Mouse (Mus musculus) heart, adult 2 months (tissue): ENCODE data around the gene Adam19. TPM values are rescaled to one million over a fixed set of nuclear protein-coding genes. Genes with fewer than 3 reads are reported as not detected.

Experiments
- DNase-seq, 2 experiments: peaks; one replicate each; pipeline ENCODE4 v3.0.0; 2021
- H3K27ac ChIP-seq: fragments of 200-600 bp; 2 replicates; pipeline ENCODE4 v1.8.1; 2022
- H3K27me3 ChIP-seq: fragments of 200-500 bp; 2 replicates; pipeline ENCODE4 v1.6.1; 2012; ENCODE audit warnings: mild to moderate bottlenecking, low read length, inconsistent platforms, mixed read lengths; ENCODE audit not compliant: control insufficient read depth, insufficient read depth
- H3K36me3 ChIP-seq: fragments of 200-500 bp; 2 replicates; pipeline ENCODE4 v1.6.1; 2012; ENCODE audit warnings: low read length, inconsistent platforms; ENCODE audit not compliant: control insufficient read depth, insufficient read depth
- H3K4me1 ChIP-seq: fragments of 200-500 bp; 2 replicates; pipeline ENCODE4 v1.6.1; 2011; ENCODE audit warnings: low read length; ENCODE audit not compliant: control insufficient read depth, insufficient read depth
- H3K4me3 ChIP-seq: fragments of 200-600 bp; 2 replicates; pipeline ENCODE4 v1.8.1; 2022
- H3K79me2 ChIP-seq: fragments of 200-500 bp; replicated peaks from 2 replicates; pipeline ENCODE4 v1.6.1; 2012; ENCODE audit warnings: mild to moderate bottlenecking, inconsistent platforms, low read length, moderate library complexity, mixed read lengths; ENCODE audit not compliant: control insufficient read depth, insufficient read depth
- H3K9ac ChIP-seq: fragments of 200-500 bp; 2 replicates; pipeline ENCODE4 v1.6.1; 2012; ENCODE audit warnings: low read depth, mild to moderate bottlenecking, control low read depth, inconsistent platforms, low read length, mixed read lengths
- CTCF ChIP-seq: fragments of 200-600 bp; IDR thresholded peaks from 2 replicates; pipeline ENCODE4 v1.8.1; 2022; ENCODE audit warnings: antibody characterized with exemption, mild to moderate bottlenecking, moderate library complexity
- EP300 ChIP-seq: fragments of 200-500 bp; IDR thresholded peaks from 2 replicates; pipeline ENCODE4 v1.6.1; 2011; ENCODE audit warnings: low read depth, low read length, control low read depth; ENCODE audit not compliant: insufficient read depth
- POLR2A ChIP-seq: fragments of 200-500 bp; IDR thresholded peaks from 2 replicates; pipeline ENCODE4 v1.6.1; 2011; ENCODE audit warnings: mild to moderate bottlenecking, low read depth, low read length, control low read depth; ENCODE audit not compliant: insufficient read depth
- WGBS: fragments of 180-500 bp; shearing (Covaris S2); methylation state at CpG from one replicate; pipeline ENCODE4 v1.1.7; 2018; 5-methylcytosine and 5-hydroxymethylcytosine counted together
- intact Hi-C: fragments of 180-260 bp; cut with DNase I; formaldehyde crosslinking; loops from one replicate; pipeline ENCODE4 v1.15.1; 2025
- polyA plus RNA-seq: library from polyadenylated mRNA; depleted of rRNA; stranded (reverse); fragments of >200 nt; gene quantifications from 2 replicates; pipeline ENCODE4 v1.2.3, GENCODE M21; 2012
- total RNA-seq, 2 experiments: library from RNA; stranded (reverse); gene quantifications; 2 replicates each; pipeline ENCODE4 v1.2.3; 2021

Adam19 gene
- total and polyA plus RNA-seq, 3 experiments, result 17.7 to 63.9 (median 21.9) TPM

DNA sequence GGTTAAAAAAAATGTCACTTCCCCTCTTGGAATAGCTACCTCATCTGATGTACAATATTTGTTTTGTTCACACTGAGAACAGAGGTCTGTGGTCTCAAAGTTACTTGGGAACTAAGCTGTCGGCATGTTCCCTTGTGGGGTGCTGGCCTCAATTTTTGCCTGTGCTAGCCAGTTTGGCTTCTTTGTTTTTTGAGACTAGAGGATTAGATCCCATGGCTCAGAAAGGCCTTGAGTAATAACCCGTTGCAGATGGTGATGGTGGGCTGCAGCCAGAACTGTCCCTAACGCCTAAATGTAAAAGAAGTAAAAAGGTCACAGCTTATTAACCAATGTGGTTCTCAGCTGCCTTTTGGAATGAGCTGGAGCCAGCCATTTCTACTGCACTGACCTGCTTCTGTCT is 57.4 kb downstream of the Adam19 start:
- Histone ChIP-seq H3K27me3 (no peaks in the 10 kb centered on the region), H3K27ac (peak overlapping the region; percentile 83), H3K4me3 (no peak overlapping the region), H3K4me1 (peaks cover 17% of the 10 kb centered on the region), H3K9ac (no peak overlapping the region), H3K79me2 (no peaks in the 10 kb centered on the region), H3K36me3 (peaks cover 9% of the 10 kb centered on the region)
- WGBS, result 74% methylated on average over 3 of the region's 3 CpGs
- DNase-seq, result peak in 1 of 2 experiments; percentile 62
- no peak for TF ChIP-seq CTCF
- no peak for TF ChIP-seq POLR2A
- no peak for TF ChIP-seq EP300
- intact Hi-C loops, result no loop called here

DNA sequence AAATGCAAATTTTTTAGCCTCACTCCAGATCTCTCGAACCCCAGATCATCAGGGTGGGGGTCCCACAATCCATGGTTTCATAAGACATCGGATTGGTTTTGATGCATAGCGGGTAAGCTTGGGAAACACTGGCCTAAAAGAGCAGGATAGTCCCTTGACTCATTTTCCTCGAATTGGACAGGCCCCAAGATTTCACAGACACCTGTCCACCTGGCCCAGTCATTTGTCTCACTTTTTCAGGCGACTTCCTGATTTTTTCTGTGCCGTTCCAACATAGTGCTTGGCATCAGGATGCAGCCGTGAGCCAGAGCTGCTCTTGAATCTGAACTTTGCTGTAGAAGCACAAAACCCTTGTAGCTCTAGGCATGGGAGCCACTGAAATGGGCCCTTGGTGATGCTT is 58.4 kb downstream of the Adam19 start:
- no peak for TF ChIP-seq POLR2A
- no peak for TF ChIP-seq EP300
- no peak for TF ChIP-seq CTCF
- H3K36me3 ChIP-seq, result peaks cover 17% of the 10 kb centered on the region
- H3K79me2 ChIP-seq, result no peaks in the 10 kb centered on the region
- intact Hi-C loops, result no loop called here
- no peak overlapping the region for H3K9ac ChIP-seq
- H3K27ac ChIP-seq, result no peak overlapping the region
- WGBS, result 82% methylated on average over 7 of the region's 7 CpGs
- no peaks in the 10 kb centered on the region for H3K27me3 ChIP-seq
- DNase-seq, result no peak
- H3K4me1 ChIP-seq, result peaks cover 16% of the 10 kb centered on the region
- H3K4me3 ChIP-seq, result no peak overlapping the region

DNA sequence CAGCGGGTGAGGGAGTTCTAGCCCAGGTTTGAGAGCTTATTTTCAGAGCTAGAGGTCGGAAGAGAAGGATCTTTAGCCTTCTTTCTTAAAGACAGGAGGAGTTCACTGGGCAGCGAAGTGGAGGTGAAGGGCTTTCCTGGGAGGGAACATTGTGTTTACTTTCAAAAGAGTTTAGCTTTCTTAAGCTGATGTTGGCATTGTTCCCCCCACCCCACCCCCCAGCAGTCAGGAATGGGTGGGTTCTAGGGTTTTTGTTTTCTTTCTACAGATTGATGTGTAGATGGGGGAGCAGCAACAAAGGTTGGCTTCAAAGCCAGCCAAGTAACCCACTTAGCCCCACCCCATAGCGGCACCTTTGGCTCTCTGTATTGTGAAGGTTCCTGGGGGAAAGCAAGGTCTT is 59.2 kb downstream of the Adam19 start:
- Histone ChIP-seq H3K4me3 (no peak overlapping the region), H3K9ac (no peak overlapping the region), H3K79me2 (no peaks in the 10 kb centered on the region), H3K27me3 (no peaks in the 10 kb centered on the region), H3K4me1 (peaks cover 14% of the 10 kb centered on the region), H3K36me3 (peaks cover 15% of the 10 kb centered on the region), H3K27ac (no peak overlapping the region)
- 80% methylated on average over 4 of the region's 4 CpGs for WGBS
- TF ChIP-seq EP300 (no peak), POLR2A (no peak), CTCF (no peak)
- intact Hi-C loops, result no loop called here
- DNase-seq, result no peak

- Histone ChIP-seq H3K4me3 (no peak overlapping the region), H3K27ac (no peak overlapping the region), H3K9ac (no peak overlapping the region), H3K36me3 (peaks cover 15% of the 10 kb centered on the region), H3K27me3 (no peaks in the 10 kb centered on the region), H3K4me1 (peaks cover 12% of the 10 kb centered on the region), H3K79me2 (no peaks in the 10 kb centered on the region)
- 43% methylated on average over 9 of the region's 9 CpGs for WGBS
- TF ChIP-seq CTCF, result no peak
- no peak for TF ChIP-seq EP300
- TF ChIP-seq POLR2A, result no peak
- DNase-seq, result no peak
- intact Hi-C loops, result no loop called here
These were observed 59.8 kb downstream of the Adam19 start for GRCm38 (mm10) chr11:46115411-46116173.

DNA sequence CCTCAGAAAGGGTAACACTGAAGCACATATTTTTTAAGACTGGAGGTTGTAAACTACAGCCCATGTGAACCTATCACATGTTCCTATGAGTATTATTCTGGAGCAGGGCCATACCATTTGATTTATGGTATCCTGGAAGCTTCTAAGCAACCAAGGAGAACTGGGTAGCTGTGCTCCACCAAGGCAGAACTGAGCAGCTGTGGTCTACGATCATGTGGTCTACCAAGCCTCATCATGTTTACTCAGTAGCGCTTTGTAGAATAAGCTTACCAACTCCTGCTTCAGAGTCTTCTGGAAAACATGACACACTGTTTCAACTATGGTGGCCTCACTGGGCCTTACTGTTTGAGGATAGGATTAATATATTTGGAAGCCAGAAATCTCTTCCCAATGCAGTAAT is 60.7 kb downstream of the Adam19 start:
- H3K4me3 ChIP-seq, result no peak overlapping the region
- no peak overlapping the region for H3K9ac ChIP-seq
- peaks cover 9% of the 10 kb centered on the region for H3K4me1 ChIP-seq
- H3K27me3 ChIP-seq, result no peaks in the 10 kb centered on the region
- H3K79me2 ChIP-seq, result no peaks in the 10 kb centered on the region
- H3K36me3 ChIP-seq, result peaks cover 15% of the 10 kb centered on the region
- intact Hi-C loops, result no loop called here
- TF ChIP-seq POLR2A, result no peak
- TF ChIP-seq EP300, result no peak
- no peak for TF ChIP-seq CTCF
- no peak overlapping the region; the same call in 1 of the 2 replicates for H3K27ac ChIP-seq
- 79% methylated on average over 2 of the region's 2 CpGs for WGBS
- DNase-seq, result no peak

GRCm38 (mm10) chr11:46119624-46120023 is 63.8 kb downstream of the Adam19 start:
- Histone ChIP-seq H3K79me2 (no peaks in the 10 kb centered on the region), H3K4me3 (no peak overlapping the region), H3K9ac (no peak overlapping the region), H3K4me1 (peaks cover 21% of the 10 kb centered on the region), H3K36me3 (peaks cover 16% of the 10 kb centered on the region), H3K27me3 (no peaks in the 10 kb centered on the region), H3K27ac (peak overlapping the region; percentile 60)
- TF ChIP-seq CTCF (no peak), POLR2A (no peak), EP300 (peak; percentile 75; the same call in 1 of the 2 replicates)
- intact Hi-C loops, result loop anchor here (10.0 kb wide), 1 partner anchor 175 kb away; the partner anchor contains the start of gene Lsm11
- 39% methylated on average over 4 of the region's 4 CpGs for WGBS
- peak in 1 of 2 experiments; percentile 50 for DNase-seq
